Mouse (Mus musculus): ENCODE data around the gene Kirrel. TPM values are rescaled to one million over a fixed set of nuclear protein-coding genes. Genes with fewer than 3 reads are reported as not detected.

Kirrel gene
- polyA plus RNA-seq, 1 experiment = 20.7 TPM

- Histone ChIP-seq H3K36me3 (ENCODE audit: control insufficient read depth, insufficient read depth) (no peaks in the 10 kb centered on the region), H3K27me3 (ENCODE audit: control insufficient read depth, insufficient read depth, insufficient read length) (no peaks in the 10 kb centered on the region), H3K4me3 (no peak overlapping the region), H3K4me2 (ENCODE audit: low read depth) (no peak overlapping the region), H3K79me2 (ENCODE audit: control insufficient read depth, insufficient read depth) (no peaks in the 10 kb centered on the region), H3ac (ENCODE audit: control insufficient read depth, insufficient read length) (no peak overlapping the region)
- TF ChIP-seq REST (IDR thresholded peaks at IDR 0.05; ENCODE audit: insufficient read depth, insufficient read length) (no peak), TCF12 (IDR thresholded peaks at IDR 0.05; ENCODE audit: insufficient read depth, poor library complexity, severe bottlenecking) (no peak), TCF3 (IDR thresholded peaks at IDR 0.05; ENCODE audit: insufficient read length, low read depth) (no peak), MYOD1 (IDR thresholded peaks at IDR 0.05; ENCODE audit: control insufficient read depth in 1 of 3, insufficient read length in 2 of 3, low read depth in 2 of 3) (no peak), MYOG (IDR thresholded peaks at IDR 0.05; ENCODE audit: control insufficient read depth in 1 of 3, insufficient read depth in 1 of 3, insufficient read length in 2 of 3, low read depth in 2 of 3) (no peak), MAX (IDR thresholded peaks at IDR 0.05; ENCODE audit: low read depth) (no peak), CEBPB (IDR thresholded peaks at IDR 0.05; ENCODE audit: insufficient read depth, poor library complexity, severe bottlenecking) (no peak), E2F4 (IDR thresholded peaks at IDR 0.05; ENCODE audit: insufficient read depth) (no peak), POLR2AphosphoS2 (IDR thresholded peaks at IDR 0.05; ENCODE audit: insufficient read length, low read depth) (no peak), POLR2A (IDR thresholded peaks at IDR 0.05; ENCODE audit: insufficient read length, low read depth) (no peak), SRF (IDR thresholded peaks at IDR 0.05; ENCODE audit: control insufficient read depth, insufficient read length, low read depth) (no peak), USF1 (IDR thresholded peaks at IDR 0.05; ENCODE audit: low read depth) (no peak)
Observed at GRCm38 (mm10) chr3:87076161-87076560, 98.4 kb downstream of the Kirrel start.

GRCm38 (mm10) chr3:87072612-87073515, 101.7 kb downstream of the Kirrel start:
- H3ac ChIP-seq (ENCODE audit: control insufficient read depth, insufficient read length) = no peak overlapping the region
- no peaks in the 10 kb centered on the region for H3K27me3 ChIP-seq (ENCODE audit: control insufficient read depth, insufficient read depth, insufficient read length)
- no peaks in the 10 kb centered on the region for H3K36me3 ChIP-seq (ENCODE audit: control insufficient read depth, insufficient read depth)
- peak overlapping the region; percentile 60 for H3K4me2 ChIP-seq (ENCODE audit: low read depth)
- H3K79me2 ChIP-seq (ENCODE audit: control insufficient read depth, insufficient read depth) = no peaks in the 10 kb centered on the region
- TF ChIP-seq MYOG (IDR thresholded peaks at IDR 0.05; ENCODE audit: control insufficient read depth in 1 of 3, insufficient read depth in 1 of 3, insufficient read length in 2 of 3, low read depth in 2 of 3) = no peak
- peak; percentile 39; the same call in 1 of the 2 replicates for TF ChIP-seq CEBPB (IDR thresholded peaks at IDR 0.05; ENCODE audit: insufficient read depth, poor library complexity, severe bottlenecking)
- TF ChIP-seq USF1 (IDR thresholded peaks at IDR 0.05; ENCODE audit: low read depth) = no peak
- no peak for TF ChIP-seq TCF12 (IDR thresholded peaks at IDR 0.05; ENCODE audit: insufficient read depth, poor library complexity, severe bottlenecking)
- TF ChIP-seq POLR2AphosphoS2 (IDR thresholded peaks at IDR 0.05; ENCODE audit: insufficient read length, low read depth) = no peak
- no peak overlapping the region for H3K4me3 ChIP-seq

DNA sequence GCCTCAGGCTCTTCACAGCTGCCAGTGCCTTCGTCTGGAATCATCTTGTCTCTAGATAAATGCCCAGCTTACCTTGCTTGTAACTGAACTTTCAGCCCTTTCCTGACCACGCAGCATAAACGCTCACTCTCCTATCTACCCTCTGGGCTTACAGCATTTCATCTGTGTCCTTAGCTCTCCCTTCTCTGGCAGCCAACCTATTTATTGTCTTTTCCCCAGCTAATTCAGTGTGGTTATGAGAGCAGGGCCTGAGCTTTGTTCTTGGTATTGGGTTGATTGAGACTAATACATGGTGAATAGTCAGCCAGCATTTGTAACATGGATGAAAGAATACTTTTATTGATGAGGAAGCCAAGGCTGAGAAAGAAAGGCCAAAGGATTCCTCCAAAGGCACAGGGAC, 102.4 kb downstream of the Kirrel start:
- no peaks in the 10 kb centered on the region for H3K79me2 ChIP-seq (ENCODE audit: control insufficient read depth, insufficient read depth)
- no peaks in the 10 kb centered on the region for H3K27me3 ChIP-seq (ENCODE audit: control insufficient read depth, insufficient read depth, insufficient read length)
- H3K4me3 ChIP-seq = no peak overlapping the region
- no peak overlapping the region for H3ac ChIP-seq (ENCODE audit: control insufficient read depth, insufficient read length)
- H3K4me2 ChIP-seq (ENCODE audit: low read depth) = no peak overlapping the region
- no peak for TF ChIP-seq TCF12 (IDR thresholded peaks at IDR 0.05; ENCODE audit: insufficient read depth, poor library complexity, severe bottlenecking)
- H3K36me3 ChIP-seq (ENCODE audit: control insufficient read depth, insufficient read depth) = no peaks in the 10 kb centered on the region

DNA sequence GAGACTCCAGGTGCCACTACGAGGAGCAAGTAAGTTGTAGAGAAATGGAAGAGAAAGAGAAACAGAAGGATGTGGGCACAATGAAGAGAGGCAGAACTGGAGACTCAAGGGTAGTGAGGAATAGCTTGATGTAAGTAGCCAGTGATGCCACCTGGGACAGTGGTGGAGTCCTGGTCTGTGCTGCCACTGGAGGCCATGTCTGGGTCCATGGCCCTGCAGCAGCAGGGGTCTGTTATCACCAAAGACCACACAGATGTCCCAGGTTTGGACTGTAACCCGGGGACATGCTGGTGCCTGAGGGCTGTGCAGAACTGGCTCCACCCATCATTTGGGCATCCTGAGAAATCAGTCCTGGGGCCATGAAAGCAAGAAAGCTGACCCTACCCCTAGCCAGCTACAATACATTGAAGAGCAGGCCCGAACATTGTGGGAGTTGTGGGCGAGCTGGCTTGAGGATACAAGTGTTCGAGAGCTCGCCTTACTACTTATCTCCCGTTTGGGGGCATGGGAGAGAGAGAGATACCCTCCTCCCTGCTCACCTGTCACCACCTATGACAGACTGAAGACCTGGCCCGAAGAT, 107.1 kb downstream of the Kirrel start:
- H3K4me2 ChIP-seq (ENCODE audit: low read depth) = no peak overlapping the region

DNA sequence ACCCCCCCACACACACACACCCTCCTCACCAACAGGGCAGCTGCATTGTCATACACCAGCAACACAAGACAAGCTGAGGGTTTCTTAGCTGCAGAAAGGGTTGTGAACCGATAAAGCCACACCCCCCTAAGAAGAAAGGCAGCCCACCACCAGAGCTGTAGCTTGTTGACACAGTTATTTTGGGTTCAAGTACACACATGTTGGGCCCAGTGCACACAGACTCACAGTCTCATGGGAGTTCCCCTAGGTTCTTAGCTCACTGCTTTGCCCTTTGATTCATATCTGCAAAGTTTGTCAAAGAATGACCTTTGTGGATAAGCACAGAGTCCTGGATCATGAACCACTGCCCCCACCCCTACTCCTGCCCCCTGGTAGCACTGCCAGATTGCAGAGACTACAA, 120.6 kb downstream of the Kirrel start:
- Histone ChIP-seq H3K27me3 (ENCODE audit: control insufficient read depth, insufficient read depth, insufficient read length) (peaks cover 6% of the 10 kb centered on the region), H3ac (ENCODE audit: control insufficient read depth, insufficient read length) (no peak overlapping the region), H3K36me3 (ENCODE audit: control insufficient read depth, insufficient read depth) (no peaks in the 10 kb centered on the region), H3K4me3 (no peak overlapping the region), H3K4me2 (ENCODE audit: low read depth) (no peak overlapping the region), H3K79me2 (ENCODE audit: control insufficient read depth, insufficient read depth) (no peaks in the 10 kb centered on the region)
- TF ChIP-seq POLR2AphosphoS2 (IDR thresholded peaks at IDR 0.05; ENCODE audit: insufficient read length, low read depth) (no peak), SRF (IDR thresholded peaks at IDR 0.05; ENCODE audit: control insufficient read depth, insufficient read length, low read depth) (no peak), MAX (IDR thresholded peaks at IDR 0.05; ENCODE audit: low read depth) (no peak), POLR2A (IDR thresholded peaks at IDR 0.05; ENCODE audit: insufficient read length, low read depth) (no peak), REST (IDR thresholded peaks at IDR 0.05; ENCODE audit: insufficient read depth, insufficient read length) (no peak), MYOG (IDR thresholded peaks at IDR 0.05; ENCODE audit: control insufficient read depth in 1 of 3, insufficient read depth in 1 of 3, insufficient read length in 2 of 3, low read depth in 2 of 3) (no peak), CEBPB (IDR thresholded peaks at IDR 0.05; ENCODE audit: insufficient read depth, poor library complexity, severe bottlenecking) (no peak), TCF3 (IDR thresholded peaks at IDR 0.05; ENCODE audit: insufficient read length, low read depth) (no peak), E2F4 (IDR thresholded peaks at IDR 0.05; ENCODE audit: insufficient read depth) (no peak), TCF12 (IDR thresholded peaks at IDR 0.05; ENCODE audit: insufficient read depth, poor library complexity, severe bottlenecking) (no peak), MYOD1 (IDR thresholded peaks at IDR 0.05; ENCODE audit: control insufficient read depth in 1 of 3, insufficient read length in 2 of 3, low read depth in 2 of 3) (no peak), USF1 (IDR thresholded peaks at IDR 0.05; ENCODE audit: low read depth) (no peak)

More for the DNA sequence above, 107.1 kb downstream of the Kirrel start:
- no peak overlapping the region for H3K4me3 ChIP-seq
- H3K36me3 ChIP-seq (ENCODE audit: control insufficient read depth, insufficient read depth) = no peaks in the 10 kb centered on the region
- no peak overlapping the region for H3ac ChIP-seq (ENCODE audit: control insufficient read depth, insufficient read length)
- H3K27me3 ChIP-seq (ENCODE audit: control insufficient read depth, insufficient read depth, insufficient read length) = no peaks in the 10 kb centered on the region
- TF ChIP-seq MYOD1 (IDR thresholded peaks at IDR 0.05; ENCODE audit: control insufficient read depth in 1 of 3, insufficient read length in 2 of 3, low read depth in 2 of 3) (no peak), TCF12 (IDR thresholded peaks at IDR 0.05; ENCODE audit: insufficient read depth, poor library complexity, severe bottlenecking) (no peak), CEBPB (IDR thresholded peaks at IDR 0.05; ENCODE audit: insufficient read depth, poor library complexity, severe bottlenecking) (no peak), USF1 (IDR thresholded peaks at IDR 0.05; ENCODE audit: low read depth) (no peak)
- no peaks in the 10 kb centered on the region for H3K79me2 ChIP-seq (ENCODE audit: control insufficient read depth, insufficient read depth)

All from myocyte (in vitro differentiated cells).